Mouse (Mus musculus) forebrain, embryonic 15.5 days (tissue): ENCODE measurements around the gene Fkbp2. TPM values are rescaled to one million over a fixed set of nuclear protein-coding genes. Genes with fewer than 3 reads are reported as not detected.

Source experiments
- ATAC-seq: fragments of 200-750 bp; cut with Nextera tagmentation; replicated peaks from 2 replicates; pipeline ENCODE4 v1.8.0; 2017; ENCODE audit warnings: mild to moderate bottlenecking, moderate TSS enrichment, moderate library complexity
- H3K27ac ChIP-seq: fragments of 300-500 bp; sonication (generic); replicated peaks from 2 replicates; pipeline ENCODE4 v1.5.1; 2015; ENCODE audit warnings: mild to moderate bottlenecking, inconsistent platforms
- H3K27me3 ChIP-seq: fragments of 300-500 bp; sonication (generic); 2 replicates; pipeline ENCODE4 v1.6.1; 2015; ENCODE audit warnings: inconsistent platforms
- H3K36me3 ChIP-seq: fragments of 300-500 bp; sonication (generic); 2 replicates; pipeline ENCODE4 v1.6.1; 2015; ENCODE audit warnings: mild to moderate bottlenecking, inconsistent platforms
- H3K4me1 ChIP-seq: fragments of 300-500 bp; sonication (generic); 2 replicates; pipeline ENCODE4 v1.6.1; 2015; ENCODE audit warnings: inconsistent platforms
- H3K4me2 ChIP-seq: fragments of 300-500 bp; sonication (generic); replicated peaks from 2 replicates; pipeline ENCODE4 v1.6.1; 2015; ENCODE audit warnings: mild to moderate bottlenecking, inconsistent platforms
- H3K4me3 ChIP-seq: fragments of 300-500 bp; sonication (generic); 2 replicates; pipeline ENCODE4 v1.5.1; 2015; ENCODE audit warnings: mild to moderate bottlenecking, inconsistent platforms
- H3K9ac ChIP-seq: fragments of 300-500 bp; sonication (generic); replicated peaks from 2 replicates; pipeline ENCODE4 v1.6.1; 2015; ENCODE audit warnings: mild to moderate bottlenecking, inconsistent platforms
- H3K9me3 ChIP-seq: fragments of 300-500 bp; sonication (generic); 2 replicates; pipeline ENCODE4 v1.6.1; 2016; ENCODE audit warnings: inconsistent platforms
- WGBS: fragments of 180-500 bp; shearing (Covaris S2); methylation state at CpG from one replicate; pipeline ENCODE4 v1.1.7; 2015; ENCODE audit warnings: mixed read lengths; 5-methylcytosine and 5-hydroxymethylcytosine counted together
- polyA plus RNA-seq: library from polyadenylated mRNA; unstranded; fragments of >200 nt; fragmentation: Nextera tagmentation; extraction: Ambion mirVana; gene quantifications from 2 replicates; pipeline ENCODE4 v1.2.1, GENCODE M21; 2015

The Fkbp2 gene
- polyA plus RNA-seq, 1 experiment from 2014 or later, result 83.7 TPM

- Histone ChIP-seq H3K36me3 (no peaks in the 10 kb centered on the region), H3K9me3 (no peaks in the 10 kb centered on the region), H3K27me3 (peaks cover 94% of the 10 kb centered on the region), H3K4me1 (peaks cover 21% of the 10 kb centered on the region), H3K4me3 (no peak overlapping the region), H3K4me2 (no peak overlapping the region), H3K9ac (no peak overlapping the region), H3K27ac (no peak overlapping the region)
- ATAC-seq, result no peak
- WGBS, result 8% methylated on average over 2 of the region's 2 CpGs
These were observed 49.3 kb downstream of the Fkbp2 start for GRCm38 (mm10) chr19:6931002-6931401.

DNA sequence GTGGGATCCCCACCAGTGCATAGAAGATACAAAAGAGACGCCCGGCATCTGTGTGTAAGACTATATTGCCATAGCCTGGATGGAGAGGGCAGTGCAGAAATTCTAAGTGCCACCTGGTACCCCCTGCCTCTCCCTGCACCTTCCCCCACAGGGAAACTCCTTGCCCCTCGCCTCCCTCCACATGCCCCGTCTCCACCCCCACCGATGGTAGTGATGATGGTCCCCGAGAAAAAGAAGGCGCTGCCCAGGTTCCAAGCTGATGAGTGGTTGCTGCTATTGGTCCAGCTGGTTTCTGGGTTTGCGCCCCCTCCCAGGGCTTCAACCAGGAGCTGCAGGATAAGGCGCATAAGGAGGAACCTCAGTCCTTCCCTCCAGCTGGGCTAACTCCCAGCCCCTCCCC lies 52.2 kb downstream of the Fkbp2 start:
- no peak overlapping the region for H3K4me3 ChIP-seq
- no peaks in the 10 kb centered on the region for H3K9me3 ChIP-seq
- H3K9ac ChIP-seq, result no peak overlapping the region
- peaks cover 16% of the 10 kb centered on the region for H3K4me1 ChIP-seq
- H3K36me3 ChIP-seq, result no peaks in the 10 kb centered on the region
- peaks cover 93% of the 10 kb centered on the region for H3K27me3 ChIP-seq
- H3K27ac ChIP-seq, result no peak overlapping the region
- no peak overlapping the region for H3K4me2 ChIP-seq
- ATAC-seq, result no peak
- WGBS, result 12% methylated on average over 9 of the region's 9 CpGs

Other genes with a start within 250 kb of the Fkbp2 start
- gene Rps6ka4, start 139.9 kb downstream of the Fkbp2 start, polyA plus RNA-seq, result 7.1 and 7.7 TPM in 2 replicates
- 0.40 and 0.71 TPM in 2 replicates for gene Ccdc88b, start 122.3 kb downstream of the Fkbp2 start, polyA plus RNA-seq
- 116 and 125 TPM in 2 replicates for gene Trmt112, start 70.8 kb downstream of the Fkbp2 start, polyA plus RNA-seq
- gene Prdx5, start 70.4 kb downstream of the Fkbp2 start, polyA plus RNA-seq, result 231 and 241 TPM in 2 replicates
- 20.3 and 21.2 TPM in 2 replicates for gene Esrra, start 58.7 kb downstream of the Fkbp2 start, polyA plus RNA-seq
- 0.85 and 0.96 TPM in 2 replicates for gene Catsperz, start 55.1 kb downstream of the Fkbp2 start, polyA plus RNA-seq
- 1.4 and 1.8 TPM in 2 replicates for gene Kcnk4, start 46.0 kb downstream of the Fkbp2 start, polyA plus RNA-seq
- 83.7 and 83.8 TPM in 2 replicates for gene Bad, start 38.6 kb downstream of the Fkbp2 start, polyA plus RNA-seq
- 48.0 and 48.2 TPM in 2 replicates for gene Gpr137, start 38.0 kb downstream of the Fkbp2 start, polyA plus RNA-seq
- gene Ppp1r14b, start 5.5 kb downstream of the Fkbp2 start, polyA plus RNA-seq, result 263 and 289 TPM in 2 replicates
- 11.2 and 11.5 TPM in 2 replicates for gene Plcb3, start 4.0 kb downstream of the Fkbp2 start, polyA plus RNA-seq
- 41.0 and 46.7 TPM in 2 replicates for gene Vegfb, start 7.2 kb upstream of the Fkbp2 start, polyA plus RNA-seq
- 20.3 and 22.8 TPM in 2 replicates for gene Dnajc4, start 12.1 kb upstream of the Fkbp2 start, polyA plus RNA-seq
- gene Nudt22, start 15.6 kb upstream of the Fkbp2 start, polyA plus RNA-seq, result 18.1 and 18.2 TPM in 2 replicates
- gene Trpt1, start 15.6 kb upstream of the Fkbp2 start, polyA plus RNA-seq, result 14.8 and 16.0 TPM in 2 replicates
- 3.6 and 3.7 TPM in 2 replicates for gene Fermt3, start 39.0 kb upstream of the Fkbp2 start, polyA plus RNA-seq
- gene Stip1, start 59.5 kb upstream of the Fkbp2 start, polyA plus RNA-seq, result 243 and 245 TPM in 2 replicates
- 5.8 and 6.0 TPM in 2 replicates for gene Macrod1, start 76.3 kb upstream of the Fkbp2 start, polyA plus RNA-seq
- gene Flrt1, start 125.2 kb upstream of the Fkbp2 start, polyA plus RNA-seq, result 14.9 and 18.9 TPM in 2 replicates
- gene Otub1, start 225.8 kb upstream of the Fkbp2 start, polyA plus RNA-seq, result 232 and 233 TPM in 2 replicates
- 656 and 676 TPM in 2 replicates for gene Cox8a, start 237.1 kb upstream of the Fkbp2 start, polyA plus RNA-seq